8 mouse cellular contexts compared by ENCODE assay signal in genomic region chr2:49655195-49655873, GRCm38 (mm10). TPM values are rescaled to one million over a fixed set of nuclear protein-coding genes. Genes with fewer than 3 reads are reported as not detected.
DNase-seq lines count a peak whose midpoint lies in the region.

No protein-coding gene starts in this region.

- peak; percentile 19 to 20 for DNase-seq in heart, postnatal 10 days
- DNase-seq in heart, adult 18-20 months: no peak
- DNase-seq in Muller cell, postnatal 12 days (ENCODE audit: inconsistent ontology term): peak; percentile 88
- peak; percentile 80 to 84 for DNase-seq in cerebellum, postnatal 14 days
- DNase-seq in left cerebral cortex, postnatal 4 days: peak; percentile 86
- no peak for DNase-seq in kidney, postnatal 14 days
- no peak for DNase-seq in urinary bladder, adult 2 months (ENCODE audit: low spot score)
- no peak for DNase-seq in spleen, postnatal 14 days (ENCODE audit: low spot score in 2 of 2)

- intact Hi-C loops in heart, postnatal 10 days (cut with DNase I): no loop called here
- intact Hi-C loops in left cerebral cortex, postnatal 4 days (cut with DNase I): no loop called here

RNA-seq across cellular contexts. Expression of gene Kif5c, which starts 36.2 kb away (rescaled TPM):
- under 1 TPM; 0.74 to 0.89 TPM for total RNA-seq in heart, postnatal 10 days (2021)
- total RNA-seq in heart, adult 18-20 months (2021): under 1 TPM; 0.51 to 0.99 TPM
- total RNA-seq in left cerebral cortex, postnatal 4 days (2021): 100 to 1,000 TPM; 441 to 484 TPM
- 2.7 and 3.4 TPM in 2 replicates for polyA plus RNA-seq in urinary bladder, adult 2 months (2012; rRNA removed)

Comparison
In these comparisons a context has a peak if more than half of its experiments do, and no peak if none do; other contexts are left out.
1. DNase-seq: peak in heart, postnatal 10 days (2 of 2), Muller cell, postnatal 12 days (single experiment), cerebellum, postnatal 14 days (2 of 2) and left cerebral cortex, postnatal 4 days (single experiment); none in heart, adult 18-20 months (0 of 2), kidney, postnatal 14 days (single experiment), urinary bladder, adult 2 months (single experiment) and spleen, postnatal 14 days (0 of 2).
2. RNA of gene Kif5c, which starts 36.2 kb away (total RNA-seq): 441 to 484 TPM in left cerebral cortex, postnatal 4 days; 0.51 to 0.99 TPM in heart, adult 18-20 months and 0.74 to 0.89 TPM in heart, postnatal 10 days; every median in the first group is over 100 times any median in the second.